Mouse (Mus musculus) gonadal fat pad, adult 2 months (tissue): ENCODE measurements around the gene Pcbp2. TPM values are rescaled to one million over a fixed set of nuclear protein-coding genes. Genes with fewer than 3 reads are reported as not detected.
A peak's percentile ranks its signal among the peaks of the same experiment; 100 is the strongest.

Experiments used
- DNase-seq: peaks from one replicate; pipeline ENCODE4 v3.0.0-alpha.2; 2012; ENCODE audit warnings: low read depth
- polyA plus RNA-seq: library from polyadenylated mRNA; depleted of rRNA; stranded (reverse); fragments of >200 nt; gene quantifications from 2 replicates; pipeline ENCODE4 v1.2.3, GENCODE M21; 2012; rRNA removed

Gene Pcbp2
- polyA plus RNA-seq, result 357 and 485 TPM in 2 replicates

- DNase-seq, result peak; percentile 64
Observed at GRCm38 (mm10) chr15:102470183-102470604, at the start of gene Pcbp2. TSS of gene Pcbp2 (plus strand) at chr15:102470539.

DNA sequence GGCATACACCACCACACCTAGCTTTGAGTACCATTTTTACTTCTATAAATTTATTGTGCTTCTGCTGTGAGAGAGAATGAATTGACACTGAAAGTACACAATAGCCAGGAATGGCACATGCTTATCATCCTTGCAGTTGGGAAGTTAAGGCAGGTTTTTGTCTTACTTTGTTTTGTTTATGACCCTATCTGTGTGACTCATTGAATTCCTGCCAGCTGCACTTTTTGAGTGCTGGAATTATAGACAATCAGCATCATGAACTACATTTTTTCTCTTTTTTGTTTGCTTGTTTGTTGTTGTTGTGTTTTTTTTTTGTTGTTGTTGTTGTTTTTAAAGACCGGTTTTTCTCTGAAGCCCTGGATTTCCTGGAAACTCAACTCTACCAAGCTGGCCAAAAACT lies 49.4 kb upstream of the Pcbp2 start:
- no peak for DNase-seq

- no peak for DNase-seq
Observed at GRCm38 (mm10) chr15:102421437-102421836, 48.9 kb upstream of the Pcbp2 start.

GRCm38 (mm10) chr15:102423602-102424240 lies 46.6 kb upstream of the Pcbp2 start:
- no peak for DNase-seq

GRCm38 (mm10) chr15:102424657-102425056 lies 45.7 kb upstream of the Pcbp2 start:
- DNase-seq, result no peak

- no peak for DNase-seq
Observed at GRCm38 (mm10) chr15:102426963-102427362, 43.4 kb upstream of the Pcbp2 start.

GRCm38 (mm10) chr15:102432046-102432445 lies 38.3 kb upstream of the Pcbp2 start:
- no peak for DNase-seq

GRCm38 (mm10) chr15:102433173-102433572 lies 37.2 kb upstream of the Pcbp2 start:
- no peak for DNase-seq

GRCm38 (mm10) chr15:102442490-102442889 lies 27.8 kb upstream of the Pcbp2 start:
- DNase-seq, result no peak

DNA sequence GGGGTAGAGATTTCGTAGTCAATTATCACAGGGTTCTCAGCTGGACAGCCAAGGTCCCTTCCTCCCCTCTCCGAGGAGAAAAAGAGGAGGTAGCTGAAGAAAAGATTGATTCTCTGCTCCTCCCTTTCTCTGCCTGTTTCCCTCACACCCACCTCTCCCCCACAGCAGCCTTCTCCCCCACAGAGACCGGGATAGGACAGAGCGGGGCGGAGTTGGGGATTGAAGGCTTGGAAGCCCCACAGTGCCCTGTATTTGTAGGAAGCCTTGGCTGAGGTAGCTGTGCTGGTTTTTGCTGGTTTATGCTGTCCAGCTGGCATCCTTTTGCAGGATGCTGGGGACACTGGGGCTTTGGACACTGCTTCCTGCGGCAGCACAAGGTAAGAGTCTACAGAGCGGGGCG lies 25.2 kb upstream of the Pcbp2 start, which contains the start of gene Amhr2:
Gene Amhr2, plus strand, starts transcription at position 222 of the 400 bp plus-strand sequence.
- DNase-seq, result no peak

GRCm38 (mm10) chr15:102446448-102446847 lies 23.9 kb upstream of the Pcbp2 start:
- DNase-seq, result no peak

- no peak for DNase-seq
Observed at GRCm38 (mm10) chr15:102449366-102449765, 21.0 kb upstream of the Pcbp2 start.

DNA sequence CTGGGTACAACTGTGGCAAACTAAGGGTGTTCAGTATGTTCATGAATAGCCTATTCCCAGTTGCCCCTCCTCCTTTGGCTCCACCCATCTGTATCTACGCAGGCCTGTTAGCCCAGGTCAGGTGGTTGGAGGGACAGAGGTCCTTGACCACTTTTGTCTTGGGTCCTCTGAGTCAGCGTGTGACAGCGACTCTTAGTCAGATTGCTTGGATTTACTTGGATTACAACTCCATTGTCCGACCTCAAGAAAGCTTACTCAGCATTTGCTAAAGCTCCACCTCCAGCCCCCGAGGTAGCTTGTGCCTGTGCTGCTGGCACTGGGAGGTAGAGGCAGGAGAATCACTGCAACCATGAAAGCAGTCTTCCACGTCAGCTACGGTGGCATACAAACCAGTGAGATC lies 19.4 kb upstream of the Pcbp2 start:
- DNase-seq, result no peak

DNA sequence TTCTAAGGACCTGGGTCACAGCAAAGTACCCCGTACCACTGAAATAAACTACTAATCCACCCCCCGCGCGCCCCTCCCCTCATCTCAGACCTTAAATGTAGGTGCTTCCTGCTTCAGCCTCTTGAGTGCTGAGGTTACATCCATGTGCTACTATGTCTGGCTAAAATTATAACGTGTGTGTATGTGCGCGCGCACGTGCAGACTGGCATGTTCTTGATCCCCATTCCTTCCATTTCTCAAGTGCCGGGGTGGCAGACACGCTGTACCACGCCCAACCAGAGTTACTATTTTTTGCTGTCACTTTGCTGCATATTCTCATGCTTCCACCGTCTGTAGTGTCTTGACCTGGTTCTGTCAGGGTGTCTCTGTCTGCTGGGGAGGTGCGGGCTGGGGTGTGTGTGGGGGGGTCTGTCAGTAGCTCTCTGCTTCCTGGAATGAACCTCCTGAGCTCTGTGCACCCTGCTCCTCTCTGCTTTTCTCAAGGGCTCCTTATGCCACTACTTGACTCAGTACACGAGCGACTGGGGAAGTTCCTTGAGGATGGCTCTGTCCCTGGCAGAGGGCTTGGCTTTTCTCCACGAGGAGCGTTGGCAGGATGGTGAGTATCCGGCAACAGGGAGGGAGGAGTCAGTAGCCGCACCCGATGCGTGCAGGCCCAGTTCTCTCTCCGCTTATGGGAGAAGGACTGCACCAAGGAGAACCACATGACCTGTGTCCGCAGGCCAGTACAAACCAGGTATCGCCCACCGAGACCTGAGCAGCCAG lies 18.5 kb upstream of the Pcbp2 start:
- DNase-seq, result no peak

DNA sequence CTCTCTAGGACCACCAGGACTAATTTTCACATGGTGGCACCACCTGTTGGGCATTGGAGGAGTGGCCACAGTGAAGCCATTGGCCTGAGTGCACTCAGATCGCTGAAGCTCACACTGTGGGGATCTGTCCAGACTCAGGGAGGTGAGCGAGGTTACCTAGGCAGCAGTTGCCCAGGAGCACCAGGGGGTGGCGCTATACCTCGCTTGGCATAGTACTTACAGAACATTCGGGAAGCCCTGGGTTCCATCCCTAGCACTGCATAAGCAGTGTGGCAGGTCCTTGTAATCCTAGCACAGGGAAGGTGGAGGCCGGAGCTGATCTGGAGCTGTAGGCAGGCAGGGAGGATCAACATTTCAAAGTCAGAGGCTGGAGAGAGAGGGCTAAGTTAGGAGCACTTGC lies 14.3 kb upstream of the Pcbp2 start:
- DNase-seq, result no peak

DNA sequence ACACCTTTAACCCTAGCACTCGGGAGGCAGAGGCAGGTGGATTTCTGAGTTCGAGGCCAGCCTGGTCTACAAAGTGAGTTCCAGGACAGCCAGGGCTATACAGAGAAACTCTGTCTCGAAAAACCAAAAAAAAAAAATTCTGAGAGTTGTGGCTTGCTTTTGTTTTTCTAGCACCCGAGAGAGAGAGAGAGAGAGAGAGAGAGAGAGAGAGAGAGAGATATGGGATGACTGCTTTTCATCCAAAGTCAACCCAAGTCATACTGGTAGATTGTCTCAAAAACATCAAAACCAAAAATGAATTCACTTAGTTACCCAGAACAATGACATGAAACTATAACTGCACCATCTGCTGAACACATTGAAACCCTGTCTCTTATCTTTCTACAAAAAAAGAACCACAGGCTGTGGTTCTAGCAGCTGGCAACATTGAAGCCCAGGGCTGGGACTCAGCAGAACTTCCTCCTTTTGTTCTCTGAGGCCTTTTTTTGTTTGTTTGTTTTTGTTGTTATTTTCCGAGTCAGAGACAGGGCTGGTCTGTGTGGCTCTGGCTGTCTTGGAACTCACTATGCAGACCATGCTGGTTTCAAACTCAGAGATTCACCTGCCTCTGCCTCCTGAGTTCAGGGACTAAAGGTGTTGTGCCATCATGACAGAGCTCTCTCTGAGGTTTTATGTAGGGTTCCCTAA lies 12.1 kb upstream of the Pcbp2 start:
- DNase-seq, result no peak

- DNase-seq, result peak; percentile 97
Observed at GRCm38 (mm10) chr15:102458904-102459317, 11.4 kb upstream of the Pcbp2 start, which contains the start of gene Prr13. TSS of gene Prr13 (plus strand) at chr15:102459028.

DNA sequence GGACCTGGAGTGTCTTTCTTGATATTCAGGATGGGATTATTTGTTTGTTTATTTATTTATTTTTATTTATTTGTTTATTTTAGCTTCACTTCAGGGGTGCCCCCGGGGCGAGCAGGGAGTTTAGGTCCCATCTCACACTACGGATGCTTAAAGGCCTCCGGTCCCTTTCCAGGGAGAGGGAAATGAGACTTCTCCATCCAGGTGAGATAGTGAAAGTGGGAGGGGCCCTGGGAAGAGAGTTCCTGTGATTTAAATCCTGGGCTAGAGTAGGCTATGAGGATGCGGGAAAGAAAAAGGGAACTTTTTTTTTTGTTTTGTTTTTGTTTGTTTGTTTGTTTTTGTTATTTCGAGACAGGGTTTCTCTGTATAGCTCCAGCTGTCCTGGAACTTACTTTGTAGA lies 11.0 kb upstream of the Pcbp2 start:
- DNase-seq, result no peak

GRCm38 (mm10) chr15:102459847-102460246 lies 10.5 kb upstream of the Pcbp2 start:
- no peak for DNase-seq

DNA sequence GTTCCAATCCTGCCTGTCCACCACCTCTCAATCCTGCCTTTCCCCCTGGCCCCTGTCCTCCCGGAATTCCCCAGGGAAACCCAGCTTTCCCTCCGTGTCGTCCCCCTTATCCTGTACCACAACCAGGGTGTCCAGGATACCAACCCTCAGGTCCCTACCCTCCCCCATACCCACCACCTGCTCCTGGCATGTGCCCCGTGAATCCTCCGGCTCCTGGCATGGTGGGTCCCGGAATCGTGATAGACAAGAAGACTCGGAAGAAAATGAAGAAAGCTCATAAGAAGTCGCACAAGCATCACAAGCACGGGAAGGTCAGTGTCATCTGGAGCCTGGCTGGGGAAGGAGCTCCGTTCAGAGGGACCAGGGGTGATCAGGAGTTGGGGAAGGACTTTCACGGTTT lies 9.9 kb upstream of the Pcbp2 start:
- DNase-seq, result no peak

GRCm38 (mm10) chr15:102460971-102461370 lies 9.4 kb upstream of the Pcbp2 start:
- no peak for DNase-seq

DNA sequence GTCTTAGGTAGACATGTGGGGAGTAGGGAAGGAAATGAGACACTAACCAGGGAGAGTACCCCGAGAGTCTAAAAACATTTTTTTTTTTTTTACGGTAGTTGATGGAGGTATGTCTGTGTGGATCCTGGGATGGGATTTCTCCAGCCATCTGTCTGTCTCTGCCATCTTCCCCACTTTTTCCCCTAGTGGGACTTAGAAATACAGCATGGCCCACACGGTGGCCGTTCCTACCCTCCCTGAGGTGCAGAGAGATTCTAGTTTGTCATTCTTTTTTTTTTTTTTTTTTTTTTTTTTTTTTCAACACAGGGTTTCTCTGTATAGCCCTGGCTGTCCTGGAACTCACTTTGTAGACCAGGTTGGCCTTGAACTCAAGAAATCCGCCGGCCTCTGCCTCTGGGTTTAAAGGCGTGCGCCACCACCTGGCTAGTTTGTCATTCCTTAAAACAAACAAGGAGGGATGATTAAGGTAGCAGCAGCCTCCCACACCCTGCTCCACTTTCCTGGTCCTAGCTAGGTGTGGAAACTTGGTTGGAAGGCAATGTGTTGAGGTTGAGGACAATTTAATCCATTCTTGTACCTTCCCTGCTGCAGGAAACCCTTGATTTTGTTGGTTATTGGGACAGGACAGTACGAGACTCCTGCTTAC lies 8.8 kb upstream of the Pcbp2 start:
- DNase-seq, result no peak
